Mouse (Mus musculus): Measurements from ENCODE around the gene Vrk2.

DNA sequence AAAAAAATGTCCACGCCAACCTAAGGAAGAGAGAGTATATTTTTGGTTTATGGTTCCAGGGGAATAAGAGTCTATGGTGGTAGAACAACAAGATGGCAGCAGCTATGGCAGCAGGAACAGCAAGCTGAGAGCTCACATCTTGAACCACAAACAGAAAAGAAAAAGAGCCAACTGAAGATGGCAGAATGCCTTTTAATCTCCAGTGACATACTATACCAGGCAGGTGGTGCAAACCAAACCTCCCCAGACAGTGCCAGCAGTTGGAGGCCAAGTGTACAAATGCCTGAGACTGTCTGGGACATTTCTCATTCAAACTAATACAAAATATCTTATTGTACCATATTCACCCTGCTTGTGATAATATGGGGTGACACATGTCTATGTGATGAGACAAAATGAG is 2.4 kb upstream of the Vrk2 start:
- TF ChIP-seq CTCF (IDR thresholded peaks at IDR 0.05; ENCODE audit: low read depth) (no peak), EP300 (IDR thresholded peaks at IDR 0.05; ENCODE audit: low read depth) (no peak)
